Mouse (Mus musculus) liver, embryonic 14.5 days (tissue): ENCODE results near the gene Fxyd1.

Experiments used
- CTCF ChIP-seq: IDR thresholded peaks from 2 replicates; pipeline ENCODE4 v1.5.1; 2016; ENCODE audit warnings: antibody characterized with exemption, low read depth, control low read depth
- EP300 ChIP-seq: IDR thresholded peaks from 2 replicates; pipeline ENCODE4 v1.6.1; 2016; ENCODE audit warnings: antibody characterized with exemption, low read depth

- TF ChIP-seq EP300 = no peak
- no peak for TF ChIP-seq CTCF
Observed at GRCm38 (mm10) chr7:31054661-31055320, 2.2 kb downstream of the Fxyd1 start.
